Mouse (Mus musculus) megakaryocyte, adult 5-6 weeks (primary cell): ENCODE measurements at regions not wholly inside any gene's neighbourhood (a gene's known extent, or its start where the extent isn't known, plus 50 kb on each side); places are given as distances from the start of the nearest gene placed in this dataset.
"Not testable (repeated sequence)": the region's sequence is repeated elsewhere in the genome, so short reads cannot be mapped to it uniquely, and the experiment has no call there.

Experiments
- ATAC-seq: 2 replicates; pipeline ENCODE4 v1.8.0; 2016; ENCODE audit warnings: mild to moderate bottlenecking, inconsistent platforms; ENCODE audit not compliant: poor library complexity, severe bottlenecking

GRCm38 (mm10) chr12:54519370-54519769 lies 137.0 kb downstream of the Sptssa start:
- peak; percentile 77 for ATAC-seq

- no peak for ATAC-seq
These were observed 139.1 kb downstream of the Sptssa start for GRCm38 (mm10) chr12:54517265-54517664.

GRCm38 (mm10) chr12:54516463-54516862 lies 139.9 kb downstream of the Sptssa start:
- no peak for ATAC-seq

- not testable (repeated sequence) for ATAC-seq
These were observed 140.3 kb downstream of the Sptssa start for GRCm38 (mm10) chr12:54516039-54516438.

GRCm38 (mm10) chr12:54509903-54510302 lies 146.5 kb downstream of the Sptssa start:
- ATAC-seq: no peak

- ATAC-seq: no peak
These were observed 153.6 kb downstream of the Sptssa start for GRCm38 (mm10) chr12:54502775-54503174.

GRCm38 (mm10) chr12:54499963-54500362 lies 156.4 kb downstream of the Sptssa start:
- ATAC-seq: no peak

- peak; percentile 66 for ATAC-seq
These were observed 160.5 kb downstream of the Sptssa start for GRCm38 (mm10) chr12:54495701-54496374.

- no peak for ATAC-seq
These were observed 161.5 kb downstream of the Sptssa start for GRCm38 (mm10) chr12:54494756-54495375.

- no peak for ATAC-seq
These were observed 163.6 kb downstream of the Sptssa start for GRCm38 (mm10) chr12:54492737-54493136.

- no peak for ATAC-seq
These were observed 165.9 kb downstream of the Sptssa start for GRCm38 (mm10) chr12:54490460-54490859.

- peak; percentile 96 for ATAC-seq
These were observed 166.7 kb downstream of the Sptssa start for GRCm38 (mm10) chr12:54489675-54490074.

- no peak for ATAC-seq
These were observed 168.7 kb downstream of the Sptssa start for GRCm38 (mm10) chr12:54487689-54488088.

- peak; percentile 52; the same call in 1 of the 2 replicates for ATAC-seq
These were observed 174.4 kb downstream of the Sptssa start for GRCm38 (mm10) chr12:54482020-54482419.

- no peak for ATAC-seq
These were observed 176.5 kb downstream of the Sptssa start for GRCm38 (mm10) chr12:54479841-54480240.

GRCm38 (mm10) chr12:54472881-54473280 lies 183.5 kb downstream of the Sptssa start:
- peak; percentile 88 for ATAC-seq

- ATAC-seq: peak; percentile 58
These were observed 184.0 kb downstream of the Sptssa start for GRCm38 (mm10) chr12:54472407-54472806.

GRCm38 (mm10) chr12:54467635-54468034 lies 188.7 kb downstream of the Sptssa start:
- ATAC-seq: no peak

GRCm38 (mm10) chr12:54463806-54464205 lies 192.6 kb downstream of the Sptssa start:
- ATAC-seq: no peak

GRCm38 (mm10) chr12:54461411-54461810 lies 195.0 kb downstream of the Sptssa start:
- ATAC-seq: no peak

GRCm38 (mm10) chr12:54460135-54460523 lies 196.2 kb downstream of the Sptssa start:
- ATAC-seq: peak; percentile 49

- ATAC-seq: no peak
These were observed 196.8 kb downstream of the Sptssa start for GRCm38 (mm10) chr12:54459462-54460134.
